Mouse (Mus musculus) limb, embryonic 12.5 days (tissue): ENCODE data around the gene Sart1. TPM values are rescaled to one million over a fixed set of nuclear protein-coding genes. Genes with fewer than 3 reads are reported as not detected.

Experiments used
- ATAC-seq: fragments of 200-750 bp; cut with Nextera tagmentation; 2 replicates; pipeline ENCODE4 v1.8.0; 2017; ENCODE audit warnings: low read depth, moderate TSS enrichment; ENCODE audit not compliant: insufficient number of reproducible peaks, insufficient read depth, low FRiP score, low TSS enrichment
- H3K27ac ChIP-seq: fragments of 300-500 bp; sonication (generic); 2 replicates; pipeline ENCODE4 v1.5.1; 2016; ENCODE audit warnings: mild to moderate bottlenecking, moderate library complexity
- H3K27me3 ChIP-seq: fragments of 300-500 bp; sonication (generic); 2 replicates; pipeline ENCODE4 v1.6.1; 2016; ENCODE audit warnings: mild to moderate bottlenecking, moderate library complexity
- H3K36me3 ChIP-seq: fragments of 300-500 bp; sonication (generic); 2 replicates; pipeline ENCODE4 v1.6.1; 2016; ENCODE audit warnings: mild to moderate bottlenecking, moderate library complexity
- H3K4me1 ChIP-seq: fragments of 300-500 bp; sonication (generic); replicated peaks from 2 replicates; pipeline ENCODE4 v1.6.1; 2016
- H3K4me2 ChIP-seq: fragments of 300-500 bp; sonication (generic); 2 replicates; pipeline ENCODE4 v1.6.1; 2016; ENCODE audit warnings: mild to moderate bottlenecking, moderate library complexity
- H3K4me3 ChIP-seq: fragments of 300-500 bp; sonication (generic); replicated peaks from 2 replicates; pipeline ENCODE4 v1.5.1; 2016; ENCODE audit warnings: mild to moderate bottlenecking
- H3K9ac ChIP-seq: fragments of 300-500 bp; sonication (generic); replicated peaks from 2 replicates; pipeline ENCODE4 v1.6.1; 2016; ENCODE audit warnings: mild to moderate bottlenecking, moderate library complexity
- H3K9me3 ChIP-seq: fragments of 300-500 bp; sonication (generic); 2 replicates; pipeline ENCODE4 v1.6.1; 2016; ENCODE audit warnings: mild to moderate bottlenecking, moderate library complexity
- WGBS: fragments of 180-500 bp; shearing (Covaris S2); methylation state at CpG from one replicate; pipeline ENCODE4 v1.1.7; 2016; 5-methylcytosine and 5-hydroxymethylcytosine counted together
- polyA plus RNA-seq: library from polyadenylated mRNA; unstranded; fragments of >200 nt; fragmentation: Nextera tagmentation; extraction: Ambion mirVana; gene quantifications from 2 replicates; pipeline ENCODE4 v1.2.1, GENCODE M21; 2016

Sart1 gene
- polyA plus RNA-seq, 1 experiment from 2014 or later: 111 TPM

GRCm38 (mm10) chr19:5345297-5346131 is 43.0 kb downstream of the Sart1 start:
- no peak overlapping the region for H3K4me2 ChIP-seq
- ATAC-seq: no peak
- peaks cover 28% of the 10 kb centered on the region for H3K27me3 ChIP-seq
- H3K36me3 ChIP-seq: no peaks in the 10 kb centered on the region
- no peaks in the 10 kb centered on the region for H3K9me3 ChIP-seq
- 78% methylated on average over 6 of the region's 6 CpGs for WGBS
- H3K4me1 ChIP-seq: peaks cover 6% of the 10 kb centered on the region; the same call in 1 of the 2 replicates
- H3K27ac ChIP-seq: no peak overlapping the region
- H3K4me3 ChIP-seq: no peak overlapping the region
- H3K9ac ChIP-seq: no peak overlapping the region

DNA sequence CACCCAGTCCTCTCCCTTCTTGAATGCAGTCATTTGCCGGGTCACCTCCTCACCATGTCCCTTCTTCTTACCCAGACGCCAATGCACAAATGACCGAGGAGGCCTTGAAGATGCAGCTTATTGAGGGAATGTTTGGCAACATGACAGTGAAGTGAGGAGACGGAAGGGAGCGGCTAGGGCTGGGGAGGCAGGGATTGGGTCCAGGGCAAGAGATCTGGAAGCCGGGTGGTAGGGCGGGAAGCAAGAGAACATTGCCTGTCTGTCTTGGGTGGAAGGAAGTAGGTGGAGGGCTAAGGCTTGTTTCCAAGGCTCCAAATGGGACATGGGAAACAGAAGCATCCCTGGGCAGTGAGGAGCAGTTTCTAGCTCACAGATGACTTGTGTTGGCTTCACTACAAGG is 47.1 kb downstream of the Sart1 start:
- Histone ChIP-seq H3K4me3 (no peak overlapping the region), H3K4me2 (no peak overlapping the region), H3K27ac (no peak overlapping the region), H3K36me3 (no peaks in the 10 kb centered on the region), H3K27me3 (no peaks in the 10 kb centered on the region), H3K4me1 (no peaks in the 10 kb centered on the region), H3K9ac (no peak overlapping the region), H3K9me3 (no peaks in the 10 kb centered on the region)
- ATAC-seq: no peak
- 87% methylated on average over 7 of the region's 7 CpGs for WGBS

- no peaks in the 10 kb centered on the region for H3K9me3 ChIP-seq
- no peak overlapping the region for H3K9ac ChIP-seq
- ATAC-seq: no peak
- WGBS: 19% methylated on average over 5 of the region's 5 CpGs
- no peaks in the 10 kb centered on the region for H3K27me3 ChIP-seq
- H3K4me2 ChIP-seq: no peak overlapping the region
- H3K4me1 ChIP-seq: no peaks in the 10 kb centered on the region
- no peak overlapping the region for H3K4me3 ChIP-seq
- H3K36me3 ChIP-seq: no peaks in the 10 kb centered on the region
- no peak overlapping the region for H3K27ac ChIP-seq
Measured at GRCm38 (mm10) chr19:5337975-5338374, 50.5 kb downstream of the Sart1 start.

- H3K9me3 ChIP-seq: no peaks in the 10 kb centered on the region
- H3K27ac ChIP-seq: no peak within 1 kb of the TSS
- no peaks in the 10 kb centered on the region for H3K4me1 ChIP-seq
- no peak within 1 kb of the TSS for H3K4me3 ChIP-seq
- no peak for ATAC-seq
- H3K27me3 ChIP-seq: no peaks in the 10 kb centered on the region
- H3K36me3 ChIP-seq: no peaks in the 10 kb centered on the region
- no peak within 1 kb of the TSS for H3K4me2 ChIP-seq
- 86% methylated on average over 6 of the region's 6 CpGs for WGBS
- H3K9ac ChIP-seq: no peak within 1 kb of the TSS
Measured at GRCm38 (mm10) chr19:5335441-5335840, 53.1 kb downstream of the Sart1 start, which contains the start of gene Catsper1. Gene Catsper1, plus strand, starts transcription at chr19:5335741.

DNA sequence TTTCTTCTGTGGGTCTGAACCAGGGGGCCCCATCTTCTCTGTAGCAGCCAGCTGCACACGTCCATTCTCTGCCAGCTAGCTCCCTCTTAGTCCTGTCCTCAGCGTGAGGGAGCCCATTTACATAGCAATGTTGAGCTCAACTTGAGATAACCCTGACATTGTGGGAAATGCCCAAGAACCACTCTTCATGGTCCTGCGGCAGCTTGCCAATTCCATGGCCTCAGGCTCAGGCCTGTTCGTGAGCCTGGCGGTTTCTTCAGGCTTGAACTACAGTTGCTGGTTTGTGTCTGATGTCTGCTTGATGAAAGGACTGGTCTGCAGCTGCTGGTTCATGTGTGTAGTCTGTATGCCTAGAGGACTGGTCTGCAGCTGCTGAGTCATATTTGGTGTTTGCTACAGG is 53.8 kb downstream of the Sart1 start:
- no peak overlapping the region for H3K9ac ChIP-seq
- no peaks in the 10 kb centered on the region for H3K27me3 ChIP-seq
- no peak overlapping the region for H3K4me3 ChIP-seq
- no peak overlapping the region for H3K27ac ChIP-seq
- H3K4me1 ChIP-seq: no peaks in the 10 kb centered on the region
- no peak overlapping the region for H3K4me2 ChIP-seq
- H3K9me3 ChIP-seq: no peaks in the 10 kb centered on the region
- ATAC-seq: no peak
- whole genome bisulfite sequencing: 76% methylated on average over 5 of the region's 5 CpGs
- no peaks in the 10 kb centered on the region for H3K36me3 ChIP-seq

GRCm38 (mm10) chr19:5327970-5328369 is 60.5 kb downstream of the Sart1 start:
- H3K36me3 ChIP-seq: no peaks in the 10 kb centered on the region
- 76% methylated on average over 19 of the region's 19 CpGs for WGBS
- H3K9me3 ChIP-seq: no peaks in the 10 kb centered on the region
- H3K9ac ChIP-seq: no peak overlapping the region
- H3K27me3 ChIP-seq: no peaks in the 10 kb centered on the region
- H3K4me1 ChIP-seq: no peaks in the 10 kb centered on the region
- no peak for ATAC-seq
- H3K4me2 ChIP-seq: no peak overlapping the region
- no peak overlapping the region for H3K4me3 ChIP-seq
- H3K27ac ChIP-seq: no peak overlapping the region

Other genes starting within 250 kb of the Sart1 start
- 25.9 and 32.2 TPM in 2 replicates for gene Pacs1, start 115.6 kb downstream of the Sart1 start, polyA plus RNA-seq
- gene Sf3b2, start 93.2 kb downstream of the Sart1 start, polyA plus RNA-seq: 380 and 389 TPM in 2 replicates
- 6.1 and 6.7 TPM in 2 replicates for gene Gal3st3, start 90.4 kb downstream of the Sart1 start, polyA plus RNA-seq
- not detected in 2 replicates for gene Catsper1, start 53.0 kb downstream of the Sart1 start, polyA plus RNA-seq
- gene Cst6, start 39.1 kb downstream of the Sart1 start, polyA plus RNA-seq: 1.4 and 1.9 TPM in 2 replicates
- 68.6 and 73.5 TPM in 2 replicates for gene Eif1ad, start 22.0 kb downstream of the Sart1 start, polyA plus RNA-seq
- 453 and 465 TPM in 2 replicates for gene Banf1, start 21.5 kb downstream of the Sart1 start, polyA plus RNA-seq
- gene Tsga10ip, start 13.8 kb upstream of the Sart1 start, polyA plus RNA-seq: 0.20 TPM in 2 replicates
- gene Drap1, start 36.3 kb upstream of the Sart1 start, polyA plus RNA-seq: 310 and 324 TPM in 2 replicates
- gene AI837181, start 36.4 kb upstream of the Sart1 start, polyA plus RNA-seq: 65.0 and 69.1 TPM in 2 replicates
- not detected in 2 replicates for gene Fosl1, start 58.8 kb upstream of the Sart1 start, polyA plus RNA-seq
- 10.4 and 10.8 TPM in 2 replicates for gene Ccdc85b, start 69.2 kb upstream of the Sart1 start, polyA plus RNA-seq
- 130 and 140 TPM in 2 replicates for gene Fibp, start 71.9 kb upstream of the Sart1 start, polyA plus RNA-seq
- 2.2 and 2.9 TPM in 2 replicates for gene Ctsw, start 79.8 kb upstream of the Sart1 start, polyA plus RNA-seq
- gene Efemp2, start 85.3 kb upstream of the Sart1 start, polyA plus RNA-seq: 138 and 139 TPM in 2 replicates
- gene Mus81, start 99.7 kb upstream of the Sart1 start, polyA plus RNA-seq: 43.4 and 43.7 TPM in 2 replicates
- 2,525 and 2,543 TPM in 2 replicates for gene Cfl1, start 101.8 kb upstream of the Sart1 start, polyA plus RNA-seq
- 0.20 and 0.42 TPM in 2 replicates for gene 1700020D05Rik, start 115.1 kb upstream of the Sart1 start, polyA plus RNA-seq
- gene Snx32, start 121.8 kb upstream of the Sart1 start, polyA plus RNA-seq: 9.3 and 10.1 TPM in 2 replicates
- 1.2 TPM in 2 replicates for gene Ovol1, start 171.9 kb upstream of the Sart1 start, polyA plus RNA-seq
- gene Ap5b1, start 179.3 kb upstream of the Sart1 start, polyA plus RNA-seq: 1.8 TPM in 2 replicates
- gene Rnaseh2c, start 213.2 kb upstream of the Sart1 start, polyA plus RNA-seq: 171 and 193 TPM in 2 replicates
- 56.3 and 60.1 TPM in 2 replicates for gene Kat5, start 221.5 kb upstream of the Sart1 start, polyA plus RNA-seq
- gene Rela, start 248.8 kb upstream of the Sart1 start, polyA plus RNA-seq: 44.7 and 45.9 TPM in 2 replicates